Mouse (Mus musculus) midbrain, embryonic 15.5 days (tissue): ENCODE results near the gene Pcbd2. TPM values are rescaled to one million over a fixed set of nuclear protein-coding genes. Genes with fewer than 3 reads are reported as not detected.

ENCODE experiments used
- ATAC-seq: fragments of 200-750 bp; cut with Nextera tagmentation; replicated peaks from 2 replicates; pipeline ENCODE4 v1.8.0; 2017; ENCODE audit warnings: moderate TSS enrichment
- H3K27ac ChIP-seq: fragments of 300-500 bp; sonication (generic); 2 replicates; pipeline ENCODE4 v1.5.1; 2015; ENCODE audit warnings: mild to moderate bottlenecking, inconsistent platforms
- H3K27me3 ChIP-seq: fragments of 300-500 bp; sonication (generic); replicated peaks from 2 replicates; pipeline ENCODE4 v1.6.1; 2015; ENCODE audit warnings: inconsistent platforms
- H3K36me3 ChIP-seq: fragments of 300-500 bp; sonication (generic); replicated peaks from 2 replicates; pipeline ENCODE4 v1.6.1; 2015; ENCODE audit warnings: inconsistent platforms
- H3K4me1 ChIP-seq: fragments of 300-500 bp; sonication (generic); 2 replicates; pipeline ENCODE4 v1.6.1; 2015; ENCODE audit warnings: inconsistent platforms
- H3K4me2 ChIP-seq: fragments of 300-500 bp; sonication (generic); 2 replicates; pipeline ENCODE4 v1.6.1; 2015; ENCODE audit warnings: inconsistent platforms, mild to moderate bottlenecking, moderate library complexity
- H3K4me3 ChIP-seq: fragments of 300-500 bp; sonication (generic); 2 replicates; pipeline ENCODE4 v1.5.1; 2015; ENCODE audit warnings: mild to moderate bottlenecking, inconsistent platforms
- H3K9ac ChIP-seq: fragments of 300-500 bp; sonication (generic); 2 replicates; pipeline ENCODE4 v1.6.1; 2015; ENCODE audit warnings: mild to moderate bottlenecking, inconsistent platforms
- H3K9me3 ChIP-seq: fragments of 300-500 bp; sonication (generic); 2 replicates; pipeline ENCODE4 v1.6.1; 2016; ENCODE audit warnings: inconsistent platforms
- WGBS: fragments of 180-500 bp; shearing (Covaris S2); methylation state at CpG from one replicate; pipeline ENCODE4 v1.1.7; 2015; ENCODE audit warnings: mixed read lengths; 5-methylcytosine and 5-hydroxymethylcytosine counted together
- polyA plus RNA-seq: library from polyadenylated mRNA; unstranded; fragments of >200 nt; fragmentation: Nextera tagmentation; extraction: Ambion mirVana; gene quantifications from 2 replicates; pipeline ENCODE4 v1.2.1, GENCODE M21; 2015

Pcbd2 gene
- polyA plus RNA-seq, 1 experiment from 2014 or later: 17.4 TPM

- Histone ChIP-seq H3K27ac (no peak overlapping the region), H3K4me3 (no peak overlapping the region), H3K9me3 (no peaks in the 10 kb centered on the region), H3K9ac (no peak overlapping the region), H3K4me2 (no peak overlapping the region), H3K4me1 (peaks cover 12% of the 10 kb centered on the region; the same call in 1 of the 2 replicates), H3K36me3 (no peaks in the 10 kb centered on the region), H3K27me3 (no peaks in the 10 kb centered on the region)
- WGBS: 74% methylated on average over 13 of the region's 13 CpGs
- ATAC-seq: no peak
Observed at GRCm38 (mm10) chr13:55754380-55754779, 27.2 kb downstream of the Pcbd2 start.

- H3K9me3 ChIP-seq: no peaks in the 10 kb centered on the region
- no peaks in the 10 kb centered on the region for H3K4me1 ChIP-seq
- no peaks in the 10 kb centered on the region for H3K27me3 ChIP-seq
- H3K4me3 ChIP-seq: no peak overlapping the region
- H3K9ac ChIP-seq: no peak overlapping the region
- H3K4me2 ChIP-seq: no peak overlapping the region
- 49% methylated on average over 8 of the region's 8 CpGs for WGBS
- ATAC-seq: no peak
- no peaks in the 10 kb centered on the region for H3K36me3 ChIP-seq
- no peak overlapping the region for H3K27ac ChIP-seq
Observed at GRCm38 (mm10) chr13:55756789-55757188, 29.6 kb downstream of the Pcbd2 start.

- Histone ChIP-seq H3K27ac (no peak overlapping the region), H3K4me2 (no peak overlapping the region), H3K27me3 (no peaks in the 10 kb centered on the region), H3K9me3 (no peaks in the 10 kb centered on the region), H3K9ac (no peak overlapping the region), H3K36me3 (no peaks in the 10 kb centered on the region), H3K4me1 (no peaks in the 10 kb centered on the region), H3K4me3 (no peak overlapping the region)
- 83% methylated on average over 6 of the region's 6 CpGs for WGBS
- ATAC-seq: no peak
Observed at GRCm38 (mm10) chr13:55757645-55758044, 30.5 kb downstream of the Pcbd2 start.

DNA sequence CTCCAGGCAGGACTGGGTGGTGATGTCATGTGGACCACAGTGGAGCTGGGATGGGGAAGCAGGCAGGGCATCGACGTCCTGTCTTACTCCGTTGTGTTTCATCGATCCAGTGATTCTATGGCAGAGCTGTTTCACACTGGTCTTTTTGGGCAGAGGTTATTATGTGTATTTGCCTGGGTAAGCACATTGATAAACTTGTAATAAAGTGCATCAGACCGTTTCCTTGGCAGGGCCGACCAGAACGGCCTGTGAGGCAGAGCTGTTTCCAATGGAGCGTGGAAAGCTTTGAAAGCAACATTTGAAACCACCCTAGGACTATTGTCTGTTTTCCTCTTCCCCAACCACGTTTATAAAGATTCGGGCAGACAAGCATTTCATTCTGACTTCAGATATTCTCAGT, 33.4 kb downstream of the Pcbd2 start:
- 34% methylated on average over 10 of the region's 10 CpGs for WGBS
- H3K27ac ChIP-seq: no peak overlapping the region
- no peak for ATAC-seq
- no peak overlapping the region for H3K4me3 ChIP-seq
- no peak overlapping the region for H3K9ac ChIP-seq
- no peaks in the 10 kb centered on the region for H3K4me1 ChIP-seq
- H3K36me3 ChIP-seq: no peaks in the 10 kb centered on the region
- H3K9me3 ChIP-seq: no peaks in the 10 kb centered on the region
- no peaks in the 10 kb centered on the region for H3K27me3 ChIP-seq
- H3K4me2 ChIP-seq: no peak overlapping the region

- no peak for ATAC-seq
- H3K27ac ChIP-seq: no peak overlapping the region
- H3K4me3 ChIP-seq: no peak overlapping the region
- 78% methylated on average over 10 of the region's 10 CpGs for WGBS
- H3K4me1 ChIP-seq: no peaks in the 10 kb centered on the region
- H3K36me3 ChIP-seq: no peaks in the 10 kb centered on the region
- H3K27me3 ChIP-seq: no peaks in the 10 kb centered on the region
- no peak overlapping the region for H3K4me2 ChIP-seq
- H3K9me3 ChIP-seq: no peaks in the 10 kb centered on the region
- H3K9ac ChIP-seq: no peak overlapping the region
Observed at GRCm38 (mm10) chr13:55761486-55761885, 34.3 kb downstream of the Pcbd2 start.

GRCm38 (mm10) chr13:55774352-55774751, 47.2 kb downstream of the Pcbd2 start:
- WGBS: 93% methylated on average over 7 of the region's 7 CpGs
- Histone ChIP-seq H3K4me2 (no peak overlapping the region), H3K36me3 (no peaks in the 10 kb centered on the region), H3K27ac (no peak overlapping the region), H3K4me1 (no peaks in the 10 kb centered on the region), H3K9ac (no peak overlapping the region), H3K27me3 (no peaks in the 10 kb centered on the region), H3K4me3 (no peak overlapping the region), H3K9me3 (no peaks in the 10 kb centered on the region)
- no peak for ATAC-seq

- Histone ChIP-seq H3K4me3 (no peak overlapping the region), H3K27me3 (no peaks in the 10 kb centered on the region), H3K4me2 (no peak overlapping the region), H3K27ac (no peak overlapping the region), H3K36me3 (no peaks in the 10 kb centered on the region), H3K9me3 (no peaks in the 10 kb centered on the region), H3K9ac (no peak overlapping the region), H3K4me1 (no peaks in the 10 kb centered on the region)
- ATAC-seq: no peak
- 75% methylated on average over 11 of the region's 11 CpGs for WGBS
Observed at GRCm38 (mm10) chr13:55775056-55775455, 47.9 kb downstream of the Pcbd2 start.

GRCm38 (mm10) chr13:55784268-55784667, 57.1 kb downstream of the Pcbd2 start, which contains the start of gene Catsper3:
Gene Catsper3, plus strand, starts transcription at chr13:55784568.
- 91% methylated on average over 3 of the region's 3 CpGs for WGBS
- H3K4me3 ChIP-seq: no peak within 1 kb of the TSS
- ATAC-seq: no peak

GRCm38 (mm10) chr13:55786120-55786519, 59.0 kb downstream of the Pcbd2 start:
- Histone ChIP-seq H3K27me3 (no peaks in the 10 kb centered on the region), H3K4me1 (no peaks in the 10 kb centered on the region), H3K4me2 (no peak overlapping the region), H3K27ac (no peak overlapping the region), H3K9ac (no peak overlapping the region), H3K9me3 (no peaks in the 10 kb centered on the region), H3K36me3 (no peaks in the 10 kb centered on the region), H3K4me3 (no peak overlapping the region)
- ATAC-seq: no peak
- WGBS: 87% methylated on average over 11 of the region's 11 CpGs

More at GRCm38 (mm10) chr13:55784268-55784667, 57.1 kb downstream of the Pcbd2 start, which contains the start of gene Catsper3:
- Histone ChIP-seq H3K4me2 (no peak within 1 kb of the TSS), H3K4me1 (no peaks in the 10 kb centered on the region), H3K27ac (no peak within 1 kb of the TSS), H3K9ac (no peak within 1 kb of the TSS), H3K36me3 (no peaks in the 10 kb centered on the region), H3K27me3 (no peaks in the 10 kb centered on the region), H3K9me3 (no peaks in the 10 kb centered on the region)

DNA sequence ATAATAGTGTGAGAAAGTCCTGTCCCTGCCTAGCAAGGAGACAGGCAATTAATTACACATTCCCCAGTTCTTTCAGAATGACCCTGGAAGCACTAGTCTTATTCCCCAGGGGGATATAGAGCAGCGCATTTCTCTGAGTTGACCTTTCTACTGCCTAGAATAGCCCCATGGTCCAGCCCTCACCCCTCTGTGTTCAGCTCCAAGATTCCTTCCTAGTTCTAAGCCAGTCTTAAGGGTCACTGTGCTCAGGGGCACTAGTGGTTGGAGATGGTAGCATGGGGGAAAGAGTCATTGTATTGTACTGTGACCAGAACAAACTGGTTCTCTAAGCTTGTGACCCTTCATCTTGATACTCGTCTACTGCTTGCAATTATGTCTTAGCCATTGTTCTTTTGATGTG, 74.1 kb downstream of the Pcbd2 start:
- no peaks in the 10 kb centered on the region for H3K27me3 ChIP-seq
- ATAC-seq: no peak
- no peaks in the 10 kb centered on the region for H3K9me3 ChIP-seq
- no peaks in the 10 kb centered on the region for H3K36me3 ChIP-seq
- H3K9ac ChIP-seq: no peak overlapping the region
- H3K27ac ChIP-seq: no peak overlapping the region
- H3K4me3 ChIP-seq: no peak overlapping the region
- H3K4me2 ChIP-seq: no peak overlapping the region
- H3K4me1 ChIP-seq: no peaks in the 10 kb centered on the region
- WGBS: 67% methylated on average over 2 of the region's 2 CpGs

- 90% methylated on average over 1 of the region's 1 CpGs for WGBS
- Histone ChIP-seq H3K27me3 (no peaks in the 10 kb centered on the region), H3K9ac (no peak overlapping the region), H3K27ac (no peak overlapping the region), H3K4me2 (no peak overlapping the region), H3K36me3 (no peaks in the 10 kb centered on the region), H3K4me3 (no peak overlapping the region), H3K9me3 (no peaks in the 10 kb centered on the region), H3K4me1 (no peaks in the 10 kb centered on the region)
- no peak for ATAC-seq
Observed at GRCm38 (mm10) chr13:55803973-55804372, 76.8 kb downstream of the Pcbd2 start.

DNA sequence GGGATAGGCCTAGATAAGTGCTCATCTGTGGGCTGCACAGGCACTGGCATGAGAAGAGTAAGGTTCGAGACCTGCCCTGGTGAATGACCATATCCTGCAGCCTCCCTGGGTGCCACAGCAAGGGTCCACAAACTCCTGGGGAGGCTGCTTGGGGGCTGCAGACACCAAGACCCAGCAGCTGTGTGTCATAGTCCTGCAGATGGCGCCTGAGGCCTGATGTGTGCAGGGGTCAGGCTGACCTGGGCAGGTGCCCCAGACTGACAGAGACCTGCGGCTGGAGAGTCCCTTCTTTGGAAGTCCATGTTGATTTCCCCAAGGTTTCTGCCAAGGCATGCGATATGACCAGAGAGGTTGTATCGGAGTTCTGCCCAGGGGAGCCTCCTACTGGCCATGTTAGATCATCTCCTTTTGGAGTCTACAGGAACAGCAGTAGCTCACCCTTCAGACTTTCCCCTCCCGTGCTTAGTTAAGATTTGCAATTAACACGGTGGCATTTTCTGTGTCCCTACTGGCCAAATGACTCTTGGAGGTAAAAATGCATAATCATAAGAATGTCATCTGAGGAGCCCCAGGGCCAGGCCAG, 82.0 kb downstream of the Pcbd2 start:
- Histone ChIP-seq H3K27ac (no peak overlapping the region), H3K9me3 (no peaks in the 10 kb centered on the region), H3K9ac (no peak overlapping the region), H3K4me3 (no peak overlapping the region), H3K4me1 (no peaks in the 10 kb centered on the region), H3K36me3 (no peaks in the 10 kb centered on the region), H3K4me2 (no peak overlapping the region), H3K27me3 (no peaks in the 10 kb centered on the region)
- no peak for ATAC-seq
- 75% methylated on average over 7 of the region's 7 CpGs for WGBS

- ATAC-seq: no peak
- WGBS: 92% methylated on average over 10 of the region's 10 CpGs
- H3K36me3 ChIP-seq: no peaks in the 10 kb centered on the region
- H3K27ac ChIP-seq: no peak overlapping the region
- no peaks in the 10 kb centered on the region for H3K4me1 ChIP-seq
- H3K4me2 ChIP-seq: no peak overlapping the region
- H3K4me3 ChIP-seq: no peak overlapping the region
- H3K9ac ChIP-seq: no peak overlapping the region
- no peaks in the 10 kb centered on the region for H3K27me3 ChIP-seq
- no peaks in the 10 kb centered on the region for H3K9me3 ChIP-seq
Observed at GRCm38 (mm10) chr13:55809707-55810106, 82.5 kb downstream of the Pcbd2 start.
